Mouse (Mus musculus): ENCODE measurements around the gene Flt3l.
"Not testable (repeated sequence)": the region's sequence is repeated elsewhere in the genome, so short reads cannot be mapped to it uniquely, and the experiment has no call there.

The Flt3l gene

GRCm38 (mm10) chr7:45163735-45164490 lies 27.7 kb upstream of the Flt3l start, which contains the start of gene Slc17a7:
Gene Slc17a7, plus strand, starts transcription at chr7:45163949.
- intact Hi-C loops (cut with DNase I): loop anchor here (2.0 kb wide), 1 partner anchor 37 kb away; no protein-coding TSS in a partner anchor

GRCm38 (mm10) chr7:45162996-45163615 lies 26.9 kb upstream of the Flt3l start:
- intact Hi-C loops (cut with DNase I): loop anchor here (2.0 kb wide), 1 partner anchor 38 kb away; no protein-coding TSS in a partner anchor

- intact Hi-C loops (cut with DNase I): loop anchor here (2.0 kb wide), 1 partner anchor 38 kb away; no protein-coding TSS in a partner anchor
Observed at GRCm38 (mm10) chr7:45162551-45162950, 26.3 kb upstream of the Flt3l start.

GRCm38 (mm10) chr7:45161612-45162473 lies 25.6 kb upstream of the Flt3l start:
- intact Hi-C loops (cut with DNase I): loop anchor here (2.0 kb wide), 1 partner anchor 39 kb away; no protein-coding TSS in a partner anchor

- intact Hi-C loops (cut with DNase I): no loop called here
Observed at GRCm38 (mm10) chr7:45160866-45161265, 24.6 kb upstream of the Flt3l start.

GRCm38 (mm10) chr7:45160316-45160800 lies 24.1 kb upstream of the Flt3l start:
- intact Hi-C loops (cut with DNase I): no loop called here

- intact Hi-C loops (cut with DNase I): no loop called here
Observed at GRCm38 (mm10) chr7:45158991-45159390, 22.8 kb upstream of the Flt3l start.

GRCm38 (mm10) chr7:45157459-45157858 lies 21.2 kb upstream of the Flt3l start:
- intact Hi-C loops (cut with DNase I): no loop called here

- intact Hi-C loops (cut with DNase I): no loop called here
Observed at GRCm38 (mm10) chr7:45156206-45156605, 20.0 kb upstream of the Flt3l start.

- intact Hi-C loops (cut with DNase I): no loop called here
Observed at GRCm38 (mm10) chr7:45155590-45155989, 19.4 kb upstream of the Flt3l start.

- intact Hi-C loops (cut with DNase I): no loop called here
Observed at GRCm38 (mm10) chr7:45154993-45155514, 18.8 kb upstream of the Flt3l start.

- intact Hi-C loops (cut with DNase I): no loop called here
Observed at GRCm38 (mm10) chr7:45154096-45154992, 18.1 kb upstream of the Flt3l start, which contains the start of the genes Pih1d1 and Aldh16a1. Gene Pih1d1, plus strand, starts transcription at chr7:45154303. Gene Aldh16a1, minus strand, starts transcription at chr7:45154584.

- intact Hi-C loops (cut with DNase I): no loop called here
Observed at GRCm38 (mm10) chr7:45153586-45153985, 17.4 kb upstream of the Flt3l start.

- intact Hi-C loops (cut with DNase I): not testable (repeated sequence)
Observed at GRCm38 (mm10) chr7:45153052-45153451, 16.8 kb upstream of the Flt3l start.

GRCm38 (mm10) chr7:45151303-45151702 lies 15.1 kb upstream of the Flt3l start:
- intact Hi-C loops (cut with DNase I): no loop called here

GRCm38 (mm10) chr7:45150321-45150720 lies 14.1 kb upstream of the Flt3l start:
- intact Hi-C loops (cut with DNase I): no loop called here

GRCm38 (mm10) chr7:45149545-45149944 lies 13.3 kb upstream of the Flt3l start:
- intact Hi-C loops (cut with DNase I): no loop called here

- intact Hi-C loops (cut with DNase I): no loop called here
Observed at GRCm38 (mm10) chr7:45148534-45149098, 12.4 kb upstream of the Flt3l start.

GRCm38 (mm10) chr7:45147899-45148298 lies 11.7 kb upstream of the Flt3l start:
- intact Hi-C loops (cut with DNase I): no loop called here

- intact Hi-C loops (cut with DNase I): no loop called here
Observed at GRCm38 (mm10) chr7:45147267-45147666, 11.0 kb upstream of the Flt3l start.

All from adrenal gland (tissue).